Mouse (Mus musculus): ENCODE data around the gene Adgrd1. TPM values are rescaled to one million over a fixed set of nuclear protein-coding genes. Genes with fewer than 3 reads are reported as not detected.
A peak's percentile ranks its signal among the peaks of the same experiment; 100 is the strongest.

The Adgrd1 gene
- total RNA-seq (2021): 1.6 and 2.3 TPM in 2 replicates
- long read RNA-seq, partial matches to known transcripts: 2 of 2 reads
- long read RNA-seq, other reads (novel, unspliced or antisense): 0 of 2 reads

DNA sequence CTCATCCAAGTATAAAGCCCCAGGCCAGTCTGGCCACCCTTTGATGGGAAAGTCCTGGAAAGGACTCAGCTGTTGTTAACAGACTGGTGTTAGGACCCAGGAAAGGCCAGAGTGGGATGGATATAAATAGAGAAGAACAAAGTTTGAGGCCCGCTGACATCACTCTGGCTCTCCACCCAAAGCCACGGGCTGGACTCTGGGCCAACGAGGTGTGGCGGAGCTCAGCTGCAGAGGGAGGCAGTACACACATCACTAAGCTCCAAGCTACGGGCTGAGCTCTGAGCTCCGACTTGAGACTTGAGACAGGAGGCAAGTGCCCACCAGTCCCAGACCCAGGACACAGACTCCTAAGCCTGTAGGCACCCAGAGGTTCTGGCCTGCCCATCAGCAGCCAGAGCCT lies at the start of gene Adgrd1:
Adgrd1 (plus strand) TSS at position 240 of the 400 bp plus-strand sequence.
- no peak for DNase-seq

GRCm38 (mm10) chr5:129049372-129049771 lies 47.2 kb upstream of the Adgrd1 start:
- no peak for DNase-seq

DNA sequence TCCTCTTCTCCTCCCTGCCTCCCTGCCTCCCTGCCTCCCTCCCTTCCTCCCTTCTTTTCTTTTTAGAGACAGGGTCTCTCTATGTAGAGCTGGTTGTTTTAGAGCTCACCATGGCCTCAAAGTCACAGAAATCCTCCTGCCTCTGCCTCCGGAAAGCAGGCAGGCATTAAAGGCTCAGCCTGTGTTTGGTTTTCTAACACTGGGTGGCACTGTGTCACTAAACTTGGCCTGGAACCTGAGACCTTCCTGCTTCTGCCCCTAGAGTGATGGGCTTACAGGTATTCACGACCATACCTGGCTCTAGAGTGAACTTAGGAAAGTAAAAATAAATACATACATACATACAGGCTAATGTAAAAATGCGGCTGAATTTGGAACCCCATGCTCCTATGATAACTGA lies 44.6 kb upstream of the Adgrd1 start:
- DNase-seq: no peak

DNA sequence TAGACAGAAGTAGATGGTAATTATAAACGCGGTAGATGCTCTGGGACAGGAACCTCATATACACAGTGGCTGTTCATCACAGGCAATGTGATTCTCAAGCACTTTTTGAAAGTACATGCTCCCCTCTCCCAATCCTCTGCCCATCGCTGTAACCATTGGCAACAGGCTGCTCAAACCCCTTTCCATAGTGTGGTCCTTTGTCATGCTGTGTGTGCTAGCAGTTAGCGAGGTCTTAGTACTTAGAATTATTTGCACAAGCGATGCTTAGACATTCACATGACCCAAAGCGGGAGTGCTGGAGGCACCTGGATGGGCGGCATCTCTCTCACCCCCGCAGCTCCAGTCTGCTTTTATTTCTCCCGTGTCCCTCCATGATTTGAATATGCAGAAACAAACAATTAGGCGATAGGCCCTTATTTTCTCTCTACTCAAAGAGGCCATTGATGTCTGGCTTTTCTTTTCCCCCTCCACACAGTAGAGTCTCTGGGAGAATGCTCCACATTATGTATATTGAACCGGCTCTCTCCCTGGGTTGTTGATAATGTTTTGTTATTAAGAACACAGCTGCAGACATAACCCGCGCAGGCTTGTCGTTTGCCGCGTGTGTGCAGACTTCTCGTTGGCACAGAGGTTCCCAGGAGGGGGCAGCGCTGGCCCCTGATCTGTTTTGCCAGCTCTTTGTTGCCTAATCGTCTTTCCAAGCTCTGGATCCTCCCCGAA lies 43.8 kb upstream of the Adgrd1 start:
- DNase-seq: no peak

- no peak for DNase-seq
Observed at GRCm38 (mm10) chr5:129054675-129055284, 41.8 kb upstream of the Adgrd1 start.

DNA sequence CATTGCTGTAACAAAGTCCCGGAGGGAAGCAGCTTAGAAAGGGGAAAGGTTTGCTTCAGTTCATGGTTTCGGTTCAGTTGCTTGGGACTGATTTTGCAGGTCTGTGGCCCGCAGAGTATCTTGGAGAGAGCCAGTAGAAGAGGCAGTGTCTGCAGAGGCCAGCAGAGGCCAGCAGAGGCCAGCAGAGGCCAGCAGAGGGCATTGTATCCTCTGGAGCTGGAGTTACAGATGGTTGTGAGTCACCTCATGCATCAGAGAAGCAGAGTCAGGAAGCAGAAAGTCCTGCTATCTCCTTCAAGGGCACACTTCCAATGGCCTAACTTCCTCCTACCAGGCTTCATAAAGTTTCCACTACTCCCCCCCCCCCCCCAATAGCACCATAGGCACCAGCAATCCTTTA lies 37.4 kb upstream of the Adgrd1 start:
- no peak for DNase-seq

DNA sequence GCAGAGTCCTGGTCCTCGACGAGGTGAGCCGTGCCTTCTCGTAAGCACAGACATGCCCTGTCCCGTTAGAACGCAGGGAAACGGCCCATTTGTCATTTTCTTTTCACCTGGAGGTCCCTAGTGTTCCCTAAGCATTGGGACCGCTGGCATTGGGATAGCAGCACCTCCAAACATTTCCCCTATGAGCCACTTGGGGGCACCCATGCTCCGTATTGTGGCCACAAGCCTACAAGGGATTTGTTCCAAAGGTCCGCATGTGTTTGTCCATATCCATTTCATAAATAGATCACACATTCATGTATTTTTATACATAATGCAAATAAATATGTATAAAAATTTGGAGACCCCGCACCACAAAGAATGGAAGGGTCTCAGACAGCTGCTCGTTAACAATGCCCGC lies 35.0 kb upstream of the Adgrd1 start:
- DNase-seq: peak; percentile 66

- peak; percentile 80 for DNase-seq
Observed at GRCm38 (mm10) chr5:129063037-129063791, 33.3 kb upstream of the Adgrd1 start.

GRCm38 (mm10) chr5:129063792-129064087 lies 32.8 kb upstream of the Adgrd1 start:
- DNase-seq: no peak

DNA sequence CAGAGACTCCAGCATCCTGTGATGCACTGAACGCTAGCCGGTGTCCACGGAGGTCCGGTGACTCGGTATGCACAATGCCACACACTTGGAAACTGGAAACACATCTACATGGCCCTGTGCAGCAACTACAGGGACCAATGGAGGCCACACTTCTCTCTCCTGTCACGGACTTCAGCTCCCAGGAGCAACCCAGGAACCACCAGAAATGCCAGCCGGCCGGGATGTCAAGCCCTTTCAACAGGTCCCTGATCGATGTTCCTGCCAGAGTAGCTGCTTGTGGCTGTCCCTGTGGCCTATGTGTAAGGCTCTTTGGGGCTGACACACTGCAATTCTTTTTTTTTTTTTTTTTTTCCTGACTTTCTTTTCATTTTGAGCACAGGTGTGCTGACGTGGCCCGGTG lies 32.4 kb upstream of the Adgrd1 start:
- no peak for DNase-seq

DNA sequence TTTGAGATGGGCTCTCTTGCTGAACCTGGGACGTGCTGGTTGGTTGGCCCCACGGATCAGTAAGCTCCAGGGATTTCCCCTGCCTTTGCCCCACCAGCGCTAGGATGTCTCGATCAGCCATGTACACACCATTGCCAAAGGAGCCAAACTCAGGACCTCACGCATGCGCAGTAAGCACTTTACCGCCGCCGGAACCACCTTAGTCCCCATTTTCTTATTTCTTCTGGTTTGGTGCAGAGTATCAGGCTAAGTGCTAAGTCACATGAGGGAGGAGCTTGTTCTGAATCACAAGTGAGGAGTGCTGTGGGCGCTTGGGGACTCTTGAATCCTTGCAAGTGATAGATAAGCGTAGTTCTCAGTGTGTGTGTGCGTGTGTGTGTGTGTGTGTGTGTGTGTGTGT lies 31.2 kb upstream of the Adgrd1 start:
- no peak for DNase-seq

GRCm38 (mm10) chr5:129065946-129066345 lies 30.6 kb upstream of the Adgrd1 start:
- DNase-seq: no peak

DNA sequence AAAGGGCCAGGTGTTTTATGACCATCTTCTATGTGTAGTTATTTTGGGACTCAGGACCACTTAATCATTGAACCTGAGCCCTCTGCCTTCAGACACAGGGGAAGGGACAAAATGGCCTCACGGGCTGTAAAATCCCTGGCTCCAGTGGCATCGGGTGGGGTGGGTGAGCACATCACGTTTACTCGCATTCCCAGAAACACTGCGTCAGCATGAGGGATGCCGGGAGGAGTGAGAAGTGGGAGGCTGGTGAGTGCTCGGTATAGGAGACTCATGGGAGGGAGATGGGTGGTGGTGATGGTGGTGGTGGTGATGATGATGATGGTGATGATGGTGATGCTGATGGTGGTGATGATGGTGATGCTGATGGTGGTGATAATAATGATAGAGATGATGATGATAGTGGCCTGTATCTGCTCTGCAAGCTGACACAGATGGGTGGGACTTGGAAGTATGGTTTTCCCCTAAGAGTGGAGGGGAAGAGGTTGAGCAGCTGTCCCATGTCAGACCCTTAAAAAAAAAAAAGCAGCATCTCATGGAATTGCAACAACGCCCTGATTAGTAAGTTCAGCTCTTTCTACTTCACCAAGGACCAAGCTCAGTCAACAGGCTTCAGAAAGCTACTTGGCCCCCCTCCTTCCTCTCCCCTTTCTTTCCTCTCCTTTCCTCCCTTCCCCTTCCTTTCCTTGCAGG lies 29.9 kb upstream of the Adgrd1 start:
- DNase-seq: no peak

- DNase-seq: no peak
Observed at GRCm38 (mm10) chr5:129067231-129067834, 29.2 kb upstream of the Adgrd1 start.

DNA sequence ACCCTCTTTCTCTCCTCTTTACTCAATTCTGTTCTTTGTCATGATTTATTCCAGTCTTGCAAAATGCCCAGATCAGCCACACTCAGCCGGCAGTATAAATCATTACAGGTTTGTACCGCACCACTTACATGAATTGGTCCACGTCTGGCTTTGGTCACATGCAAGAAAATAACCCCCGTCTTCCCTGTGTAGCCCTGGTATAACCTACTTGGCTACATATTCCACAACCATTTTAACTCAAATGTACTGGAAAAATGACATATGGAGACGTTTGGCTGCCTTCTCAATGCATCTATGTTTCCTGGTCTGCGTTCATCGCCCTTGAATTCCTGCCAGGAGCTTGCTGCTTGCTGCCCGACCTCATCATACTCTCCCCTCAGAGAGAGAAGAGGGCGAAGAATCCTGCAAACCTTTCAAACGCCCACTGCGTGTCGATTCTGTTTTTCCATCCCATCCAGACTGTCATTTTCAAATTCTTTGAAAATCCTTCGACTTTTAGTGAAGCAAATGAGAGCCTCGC lies 24.7 kb upstream of the Adgrd1 start:
- peak; percentile 52 for DNase-seq

DNA sequence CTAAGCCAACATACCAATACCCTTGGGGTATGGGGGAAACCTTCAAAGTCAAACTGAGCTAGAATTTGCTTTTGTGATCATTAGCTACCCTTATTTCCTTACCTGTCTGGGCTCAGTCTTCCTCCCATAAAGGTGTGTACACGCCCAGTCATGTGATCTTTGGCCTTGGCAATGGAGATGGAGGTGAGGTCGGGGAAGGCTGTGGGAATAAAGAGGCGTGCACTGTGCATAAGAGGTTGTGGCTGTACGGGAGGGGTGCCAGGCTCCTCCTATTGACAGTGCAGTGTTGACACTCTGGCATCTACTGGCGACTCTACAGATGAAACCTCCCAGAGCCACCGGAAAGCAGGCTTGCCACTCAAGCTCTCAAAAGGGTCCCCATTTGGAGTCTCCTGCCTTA lies 23.1 kb upstream of the Adgrd1 start:
- DNase-seq: no peak

GRCm38 (mm10) chr5:129076098-129076497 lies 20.5 kb upstream of the Adgrd1 start:
- no peak for DNase-seq

DNA sequence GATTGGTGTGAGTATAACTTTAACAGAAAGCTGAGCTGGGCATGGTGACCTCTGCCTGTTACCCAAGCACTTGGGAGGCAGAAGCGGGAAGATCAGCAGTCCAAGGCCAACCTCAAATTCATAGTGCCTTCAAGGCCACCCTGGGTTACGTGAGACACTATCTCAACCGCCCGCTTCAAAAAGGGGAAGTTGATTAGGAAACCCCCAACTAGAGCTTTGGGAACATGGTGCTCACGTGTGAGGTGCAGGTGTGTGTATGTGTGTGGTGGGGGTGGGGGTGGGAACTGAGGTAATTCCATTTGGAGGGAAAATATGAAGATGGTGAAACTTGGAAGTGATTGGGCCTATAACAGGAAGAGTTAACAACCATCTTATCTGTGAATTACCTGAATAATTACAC lies 19.3 kb upstream of the Adgrd1 start:
- DNase-seq: no peak

- DNase-seq: no peak
Observed at GRCm38 (mm10) chr5:129081521-129081920, 15.0 kb upstream of the Adgrd1 start.

DNA sequence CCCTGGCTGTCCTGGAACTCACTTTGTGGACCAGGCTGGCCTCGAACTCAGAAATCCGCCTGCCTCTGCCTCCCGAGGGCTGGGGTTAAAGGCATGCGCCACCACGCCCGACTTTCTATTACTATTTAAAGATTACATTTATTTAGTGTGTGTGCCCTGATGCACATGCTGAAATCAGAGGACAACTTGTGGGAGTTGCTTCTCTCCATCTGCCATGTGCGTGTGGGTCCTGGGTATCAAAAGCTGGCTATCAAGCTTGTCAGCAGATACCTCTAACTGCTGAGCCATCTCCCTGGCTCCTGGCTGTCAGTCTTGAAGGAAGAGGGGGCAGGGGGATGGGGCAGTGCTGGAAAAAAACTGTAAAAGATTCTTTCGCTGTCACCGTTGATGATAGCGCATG lies 11.4 kb upstream of the Adgrd1 start:
- DNase-seq: no peak

DNA sequence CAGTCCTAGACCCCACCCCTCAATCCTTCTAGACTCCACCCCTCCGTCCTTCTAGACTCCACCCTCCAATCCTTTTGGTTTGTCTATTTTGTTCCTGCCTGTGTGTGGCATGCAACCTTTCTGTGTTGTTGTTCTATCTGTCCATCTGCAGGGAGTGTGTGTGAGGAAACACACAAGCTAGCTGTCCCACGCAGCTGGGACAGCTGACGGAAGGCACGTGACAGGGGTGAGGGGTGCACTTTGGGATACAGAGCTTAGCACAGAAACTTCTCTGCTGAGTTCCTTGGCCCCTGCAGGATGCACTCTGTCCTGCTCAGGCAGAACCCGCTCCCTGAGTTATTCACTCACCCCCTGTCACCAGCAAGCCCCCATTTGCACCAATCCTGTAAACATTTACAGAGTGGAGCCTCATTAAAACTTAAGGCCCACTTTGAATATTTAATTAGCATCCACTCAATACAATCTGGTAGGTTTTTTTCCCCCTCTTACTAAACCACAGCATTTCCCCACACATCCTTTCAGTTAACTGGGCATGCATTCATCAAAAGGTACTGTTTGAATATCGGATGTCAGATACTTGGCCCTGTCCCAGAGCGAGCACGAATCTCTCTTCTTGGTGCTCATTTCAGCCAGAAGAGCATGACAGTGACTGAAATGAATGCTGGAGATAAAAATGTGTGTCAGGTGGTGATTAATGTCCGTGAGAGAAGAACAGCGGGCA lies 4.0 kb upstream of the Adgrd1 start:
- DNase-seq: no peak

GRCm38 (mm10) chr5:129093158-129093557 lies 3.4 kb upstream of the Adgrd1 start:
- no peak for DNase-seq
